Mouse (Mus musculus) CH12F3 (cell line): ENCODE data around the gene Cd7.
"Not testable (repeated sequence)": the region's sequence is repeated elsewhere in the genome, so short reads cannot be mapped to it uniquely, and the experiment has no call there.

Experiments
- in situ Hi-C: fragments of 300-500 bp; cut with MboI; formaldehyde crosslinking; loops from 2 replicates; pipeline ENCODE4 v1.14.3; 2020; ENCODE audit warnings: low sequenced_read_pairs

The Cd7 gene

DNA sequence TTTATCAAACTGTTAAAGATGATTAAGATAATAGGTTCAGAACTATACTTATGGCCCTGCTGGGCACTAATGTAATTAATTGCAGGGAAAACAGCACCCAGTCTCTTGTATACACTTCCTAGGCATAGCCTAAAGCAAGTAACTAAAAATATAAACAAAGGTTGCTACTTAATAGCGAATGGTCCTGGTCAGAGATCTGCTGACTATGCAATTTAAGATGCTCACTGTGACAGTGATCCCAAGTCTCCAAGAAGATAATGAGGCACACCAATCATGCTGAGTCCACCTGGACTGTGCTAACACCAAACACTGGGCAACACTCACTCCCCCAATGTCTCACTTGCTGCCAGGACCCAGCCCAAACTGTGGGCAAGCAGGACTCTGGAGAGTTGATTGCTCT lies 10.6 kb upstream of the Cd7 start:
- in situ Hi-C loops: no loop called here

- in situ Hi-C loops: no loop called here
Measured at GRCm38 (mm10) chr11:121047826-121048399, 8.7 kb upstream of the Cd7 start.

DNA sequence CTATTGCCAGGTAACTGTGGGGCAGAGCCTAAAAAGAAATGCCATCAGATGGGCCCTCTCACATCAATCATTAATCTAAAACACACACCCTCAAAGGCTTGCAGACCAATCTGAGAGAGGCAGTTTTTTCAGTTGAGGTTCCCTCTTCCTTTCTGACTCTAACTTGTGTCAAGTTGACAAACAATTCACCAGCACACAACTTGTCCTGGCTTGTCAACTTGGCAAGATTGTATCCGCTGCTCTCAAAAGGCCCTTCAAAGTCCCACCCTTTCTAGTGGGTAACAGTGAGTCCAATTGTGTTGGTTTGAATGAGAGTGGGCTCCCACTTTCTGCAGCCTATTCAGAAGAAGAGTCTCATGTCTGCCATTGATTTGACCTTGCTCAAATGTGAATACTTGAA lies 6.1 kb upstream of the Cd7 start:
- in situ Hi-C loops: no loop called here

- in situ Hi-C loops: not testable (repeated sequence)
Measured at GRCm38 (mm10) chr11:121043025-121043424, 3.8 kb upstream of the Cd7 start.

GRCm38 (mm10) chr11:121042480-121042879 lies 3.3 kb upstream of the Cd7 start:
- in situ Hi-C loops: no loop called here

- in situ Hi-C loops: no loop called here
Measured at GRCm38 (mm10) chr11:121041636-121042035, 2.4 kb upstream of the Cd7 start.

GRCm38 (mm10) chr11:121041212-121041611 lies 2.0 kb upstream of the Cd7 start:
- in situ Hi-C loops: no loop called here

- in situ Hi-C loops: no loop called here
Measured at GRCm38 (mm10) chr11:121038366-121039240, 615 bp downstream of the Cd7 start.

DNA sequence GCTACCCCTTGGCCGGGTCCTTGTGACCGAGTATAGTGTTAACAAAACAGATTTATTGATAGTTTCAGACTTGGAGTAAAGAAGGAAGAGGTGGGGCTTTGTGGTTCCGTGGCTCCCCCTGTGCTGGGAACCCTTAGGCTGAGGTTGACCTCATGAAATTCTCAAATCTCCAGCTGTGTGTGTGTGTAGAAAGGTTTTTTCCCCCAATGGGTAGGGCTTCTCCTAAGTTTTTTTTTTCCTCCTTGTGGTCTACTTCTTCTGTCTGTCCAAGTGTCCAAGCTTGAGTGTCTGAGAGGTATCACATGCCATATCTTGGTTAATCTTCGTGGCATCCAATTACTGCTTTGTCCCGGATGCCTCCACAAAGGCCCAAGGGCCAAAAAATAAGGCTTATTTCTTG lies 6.1 kb downstream of the Cd7 start:
- in situ Hi-C loops: no loop called here

DNA sequence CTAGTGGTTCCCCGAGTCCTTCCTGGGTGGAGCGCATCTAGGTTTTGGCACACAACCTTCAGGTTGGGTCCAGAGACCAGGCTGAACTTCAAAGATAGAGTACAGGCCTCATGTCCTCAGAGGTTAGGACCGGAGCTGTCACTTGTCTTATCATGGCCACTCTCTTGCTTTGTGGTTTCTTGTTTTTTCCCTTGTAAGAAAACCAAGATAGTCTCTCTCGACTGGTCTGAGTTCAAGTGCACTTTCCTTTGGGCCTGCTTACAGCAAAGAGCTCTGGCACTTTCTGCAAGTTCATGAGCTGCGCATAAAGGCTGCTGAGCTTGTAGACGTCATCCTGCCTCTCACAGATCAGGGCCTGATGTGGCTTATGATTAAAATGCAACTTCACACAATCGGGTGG lies 12.0 kb downstream of the Cd7 start:
- in situ Hi-C loops: no loop called here

DNA sequence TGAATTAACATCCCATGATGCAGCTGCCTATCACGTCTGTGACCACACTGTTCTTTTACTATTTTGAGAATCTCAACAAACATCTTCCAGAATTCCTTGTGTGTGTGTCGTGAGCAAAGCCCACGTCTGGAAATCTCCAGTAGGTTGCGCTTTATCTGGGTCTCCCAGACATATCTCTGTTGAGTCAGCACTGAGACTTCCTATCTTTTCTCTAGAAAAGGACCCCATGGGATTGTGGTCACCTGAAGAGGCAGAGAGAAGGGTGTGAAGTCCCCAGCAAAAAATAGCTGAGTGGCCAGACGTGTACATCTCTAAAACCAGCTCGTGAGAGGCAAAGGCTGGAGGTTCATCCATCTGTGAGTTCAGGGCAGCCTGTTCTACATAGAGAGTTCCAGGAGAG lies 15.1 kb downstream of the Cd7 start:
- in situ Hi-C loops: no loop called here

GRCm38 (mm10) chr11:121019501-121019900 lies 19.7 kb downstream of the Cd7 start:
- in situ Hi-C loops: no loop called here

DNA sequence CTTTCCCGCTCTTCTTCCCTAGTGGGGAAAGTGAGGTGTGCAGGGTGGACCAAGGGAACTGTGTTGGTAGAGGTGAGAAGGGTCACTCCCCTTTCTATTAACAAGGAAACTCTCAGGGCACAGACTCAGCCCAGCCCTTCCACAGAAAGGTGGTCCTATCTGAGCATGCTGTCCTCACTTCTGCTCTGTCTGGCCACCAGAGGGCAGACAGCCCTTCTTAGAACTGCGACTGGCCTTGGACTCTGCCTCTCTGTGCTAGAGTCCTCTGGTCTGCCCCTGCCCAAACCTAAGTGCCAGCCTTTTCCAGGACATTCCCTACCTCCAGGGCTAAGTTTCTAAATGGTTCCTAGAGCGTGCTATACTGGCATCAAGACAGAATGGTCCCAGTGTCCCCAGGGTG lies 21.5 kb downstream of the Cd7 start:
- in situ Hi-C loops: no loop called here

DNA sequence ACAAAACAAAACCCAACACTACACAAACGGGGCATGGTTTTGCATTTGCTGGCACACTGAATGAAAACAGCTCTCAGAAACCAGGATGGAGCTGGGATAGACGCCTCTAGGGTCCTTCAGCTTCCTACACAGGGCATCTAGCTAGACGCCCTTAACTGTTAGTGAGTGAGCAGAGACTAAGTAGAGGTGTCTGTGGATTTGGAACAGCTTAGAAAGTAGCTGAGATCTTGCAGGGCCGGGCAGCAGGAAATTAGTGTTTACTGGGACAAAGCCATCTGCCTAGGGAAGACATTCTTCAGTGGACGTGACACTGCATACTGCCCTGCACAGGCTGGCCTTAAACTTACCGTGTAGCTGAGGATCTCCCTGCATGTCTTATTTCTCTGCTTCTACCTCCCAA lies 23.7 kb downstream of the Cd7 start:
- in situ Hi-C loops: no loop called here

DNA sequence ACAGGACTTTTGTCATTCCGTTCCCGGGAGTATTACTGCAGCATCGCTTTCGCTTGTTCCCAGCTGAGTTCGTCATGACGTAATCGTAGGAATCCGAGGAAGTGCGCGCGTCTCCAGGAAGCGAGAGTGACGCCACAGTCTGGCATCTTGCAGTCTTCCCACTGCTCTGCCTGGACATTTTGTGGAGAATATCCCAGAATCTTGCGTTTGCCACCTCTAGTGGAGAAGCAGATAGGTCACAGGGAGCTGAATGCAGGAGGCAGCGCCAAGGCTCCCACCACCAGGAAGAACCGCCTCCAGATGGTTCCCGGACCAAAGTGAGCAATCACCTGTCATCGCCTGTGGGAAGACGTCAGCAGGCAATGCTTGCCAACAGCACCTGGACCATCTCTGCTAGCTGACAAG lies 24.3 kb downstream of the Cd7 start:
- in situ Hi-C loops: no loop called here

- in situ Hi-C loops: no loop called here
Measured at GRCm38 (mm10) chr11:121013656-121014055, 25.6 kb downstream of the Cd7 start.

DNA sequence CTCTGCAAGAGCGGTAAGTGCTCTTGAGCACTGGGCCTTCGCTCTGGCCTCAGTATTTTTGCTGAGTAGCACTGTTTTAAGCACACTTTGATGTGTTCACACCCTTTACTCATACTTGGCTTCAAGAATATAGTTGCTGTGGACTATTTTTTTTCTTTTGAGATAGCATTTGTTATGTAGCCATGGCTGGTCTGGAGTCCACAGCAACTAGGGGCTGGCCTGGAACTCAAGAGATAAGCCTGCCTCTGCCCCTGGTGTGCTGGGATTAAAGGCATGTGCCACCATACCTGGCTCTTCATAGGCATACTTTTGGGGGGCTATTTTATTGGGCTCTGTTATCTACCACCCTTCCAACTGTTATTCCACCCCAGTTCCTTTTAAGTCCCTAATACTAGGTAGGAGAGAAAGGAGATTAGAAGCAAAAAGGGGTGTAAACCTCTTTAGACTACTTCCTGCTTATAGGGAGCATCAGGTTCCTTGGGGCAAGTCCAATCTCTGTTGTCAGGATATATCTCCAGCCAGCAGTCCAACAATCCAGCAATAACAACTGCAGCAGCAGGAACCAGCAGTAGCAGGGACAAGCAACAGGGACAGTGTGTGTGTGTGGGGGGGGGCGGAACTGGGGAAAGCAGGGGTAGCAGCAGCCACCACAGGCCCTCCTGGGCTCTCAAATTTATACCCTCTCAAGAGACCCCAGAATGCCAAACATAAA lies 29.0 kb downstream of the Cd7 start:
- in situ Hi-C loops: no loop called here

GRCm38 (mm10) chr11:121006184-121006583 lies 33.0 kb downstream of the Cd7 start:
- in situ Hi-C loops: no loop called here

DNA sequence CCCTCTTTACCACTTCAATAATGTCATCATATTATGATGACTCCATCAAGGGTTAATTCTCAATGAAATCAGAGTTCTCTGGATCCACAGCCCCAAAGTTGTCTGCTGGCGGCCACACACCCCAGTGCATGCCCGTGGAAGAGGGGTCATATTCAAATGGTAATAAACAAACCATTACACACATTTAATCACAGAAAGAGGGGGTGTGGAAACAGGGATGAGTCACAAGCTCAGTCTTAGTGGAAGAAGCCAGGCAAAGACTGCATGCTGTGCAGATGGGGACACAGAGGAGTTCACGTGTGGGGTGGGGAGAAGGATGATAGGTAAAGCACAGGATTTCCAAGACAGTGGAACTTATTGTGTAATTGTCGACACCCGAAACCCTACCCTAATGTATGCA lies 34.9 kb downstream of the Cd7 start:
- in situ Hi-C loops: no loop called here

GRCm38 (mm10) chr11:121001966-121002365 lies 37.3 kb downstream of the Cd7 start:
- in situ Hi-C loops: no loop called here

DNA sequence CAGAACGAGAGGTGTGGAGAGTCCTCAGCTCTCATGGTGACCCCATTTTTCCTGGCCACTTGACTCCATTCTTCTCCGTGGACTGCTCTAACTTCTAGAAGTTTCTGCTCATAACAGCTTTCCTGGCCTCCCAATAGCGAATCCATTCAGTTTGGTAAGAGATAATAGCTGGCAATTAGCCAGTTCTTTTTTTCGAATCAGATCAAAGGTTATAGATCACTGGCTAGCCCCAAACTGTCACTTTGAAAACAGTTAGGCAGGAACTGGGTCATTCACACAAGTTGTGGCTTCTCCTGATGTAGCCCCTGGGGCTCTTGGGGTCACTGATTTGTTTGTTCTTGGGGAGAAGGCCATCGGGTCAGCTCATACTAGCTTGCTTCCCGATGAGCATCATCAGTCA lies 44.5 kb downstream of the Cd7 start:
- in situ Hi-C loops: no loop called here

GRCm38 (mm10) chr11:120993586-120993985 lies 45.6 kb downstream of the Cd7 start:
- in situ Hi-C loops: no loop called here
